Mouse (Mus musculus) gastrocnemius, adult 8-10 months (tissue): ENCODE data around the gene Spocd1. TPM values are rescaled to one million over a fixed set of nuclear protein-coding genes. Genes with fewer than 3 reads are reported as not detected.

Experiments
- DNase-seq, 2 experiments: peaks; one replicate each; pipeline ENCODE4 v3.0.0; 2022; ENCODE audit warnings: low spot score in 2 of 2
- total RNA-seq, 4 experiments: library from RNA; stranded (reverse); gene quantifications; 2 replicates each; pipeline ENCODE4 v1.2.4; 2022

The Spocd1 gene
- total RNA-seq, 4 experiments from 2014 or later = not detected

DNA sequence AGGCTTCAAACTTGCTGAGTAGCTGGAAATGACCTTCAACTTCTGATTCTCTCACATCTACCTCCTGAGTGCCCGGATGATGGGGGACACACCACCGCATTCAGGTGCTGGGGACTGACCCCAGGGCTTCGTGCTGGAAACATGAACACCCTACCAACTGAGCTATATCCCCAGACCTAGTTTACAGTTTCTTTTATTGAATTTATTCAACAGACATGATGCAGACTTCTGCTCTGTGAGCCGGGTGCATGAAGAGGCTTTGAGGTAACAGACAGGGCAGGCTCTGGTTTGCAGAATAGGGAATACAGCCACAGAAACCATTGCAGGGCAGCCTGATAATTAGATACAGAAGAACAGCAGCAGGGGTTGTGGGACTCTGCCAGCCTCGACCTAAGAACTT is 10.6 kb upstream of the Spocd1 start:
- DNase-seq = no peak

DNA sequence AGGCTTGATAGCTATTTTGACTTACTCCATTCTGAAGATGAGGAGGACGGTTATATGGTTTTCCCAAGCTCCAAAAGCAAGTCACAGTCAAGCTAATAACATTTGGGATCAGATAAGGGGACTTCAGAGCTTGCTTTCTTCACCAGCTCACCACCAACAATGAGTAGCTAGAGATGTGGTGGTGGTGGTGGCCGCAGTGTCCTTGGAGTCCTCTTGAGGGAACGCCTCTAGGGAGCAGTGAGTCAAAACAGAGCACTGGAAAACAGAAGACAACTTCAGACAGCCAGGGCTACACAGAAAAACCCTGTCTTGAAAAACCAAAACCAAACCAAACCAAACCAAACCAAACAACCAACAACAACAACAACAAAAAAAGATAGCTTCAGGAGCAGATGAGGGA is 10.1 kb upstream of the Spocd1 start:
- no peak for DNase-seq

DNA sequence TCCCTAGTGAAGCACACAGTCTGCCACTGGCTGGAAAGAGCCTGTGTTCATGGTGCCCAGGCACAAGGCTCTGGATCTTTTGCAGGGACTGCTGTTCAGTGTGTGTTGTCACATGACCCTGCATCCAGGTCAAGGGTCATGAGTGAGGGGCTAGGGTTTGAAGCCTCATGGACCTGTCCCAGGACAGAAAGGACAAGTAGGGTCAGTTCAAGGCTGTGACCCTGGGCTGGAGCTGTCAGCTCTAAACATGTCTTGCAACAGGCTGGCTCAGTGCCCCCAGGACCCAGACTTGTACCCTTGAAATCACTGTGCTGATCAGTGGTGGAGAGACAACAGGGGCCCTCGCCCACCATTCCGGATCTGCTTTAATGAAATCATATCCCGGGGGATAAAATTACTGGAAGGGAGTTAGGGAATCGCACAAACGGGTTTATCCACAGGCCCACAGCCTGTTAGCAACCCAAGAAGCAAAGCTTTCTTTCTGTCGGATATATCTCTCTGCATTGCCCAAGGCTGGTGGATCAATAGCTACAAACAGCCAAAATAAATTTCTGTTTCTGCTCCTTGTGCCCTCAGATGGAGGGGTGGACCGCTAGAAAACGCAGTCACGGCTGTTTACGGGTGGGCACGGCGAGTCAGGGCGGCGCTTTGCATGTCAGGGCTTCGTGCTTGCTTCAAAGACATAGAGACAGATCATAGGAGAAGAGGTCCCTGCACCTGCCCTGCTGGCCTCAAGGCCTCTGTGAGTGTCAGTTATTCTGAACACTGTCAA is 8.3 kb upstream of the Spocd1 start:
- no peak for DNase-seq

DNA sequence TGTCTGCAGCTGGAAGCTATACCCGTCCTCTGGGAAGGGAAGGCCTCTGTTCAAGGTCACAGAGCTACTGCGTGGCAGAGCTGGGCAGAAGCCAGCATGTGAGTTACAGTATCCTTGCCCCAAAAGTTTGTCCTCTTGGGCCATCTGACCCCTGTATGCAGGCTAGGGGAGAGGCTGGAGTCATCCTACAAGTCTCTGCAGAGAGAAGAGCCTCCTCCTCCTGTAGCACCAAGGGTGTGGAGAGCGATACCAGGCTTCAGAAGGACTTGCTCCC is 7.8 kb upstream of the Spocd1 start:
- DNase-seq = no peak

DNA sequence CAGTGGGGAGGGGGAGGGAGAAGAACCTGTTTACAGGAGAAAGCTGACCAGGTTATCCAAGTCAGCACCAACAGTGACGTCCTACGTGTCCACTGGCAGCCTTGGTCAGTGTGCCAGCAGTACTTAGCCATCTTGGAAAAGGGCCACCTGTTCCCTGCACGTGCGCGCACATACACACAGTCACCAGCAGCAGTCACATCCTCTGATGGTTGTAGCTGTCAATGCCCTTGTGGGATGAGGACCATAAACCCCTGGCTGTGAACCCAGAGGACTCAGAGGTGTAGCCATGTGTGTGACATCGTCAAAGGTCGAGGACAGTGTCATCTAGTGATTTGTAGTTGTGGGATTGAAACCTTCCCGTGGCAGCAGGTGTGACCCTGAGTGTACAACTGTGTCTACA is 4.9 kb upstream of the Spocd1 start:
- no peak for DNase-seq

DNA sequence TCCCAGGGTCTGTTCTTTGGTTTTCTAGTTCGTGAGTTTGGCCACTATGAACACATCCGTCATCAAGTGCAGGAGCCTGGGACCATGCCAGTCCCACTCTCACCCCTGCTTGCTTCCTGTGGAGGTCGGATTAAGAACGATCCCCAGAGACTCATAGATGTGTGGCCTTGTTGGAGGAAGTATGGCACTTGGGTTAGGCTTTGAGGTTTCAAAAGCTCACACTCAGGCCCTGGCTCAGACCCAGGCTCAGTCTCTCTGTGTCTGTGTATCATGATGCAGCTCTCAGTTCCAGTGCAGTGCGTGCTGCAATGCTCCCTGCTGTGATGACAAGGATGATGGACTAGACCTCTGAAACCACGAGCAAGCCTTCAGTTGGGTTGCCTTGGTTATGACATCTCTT is 4.4 kb upstream of the Spocd1 start:
- no peak for DNase-seq

DNA sequence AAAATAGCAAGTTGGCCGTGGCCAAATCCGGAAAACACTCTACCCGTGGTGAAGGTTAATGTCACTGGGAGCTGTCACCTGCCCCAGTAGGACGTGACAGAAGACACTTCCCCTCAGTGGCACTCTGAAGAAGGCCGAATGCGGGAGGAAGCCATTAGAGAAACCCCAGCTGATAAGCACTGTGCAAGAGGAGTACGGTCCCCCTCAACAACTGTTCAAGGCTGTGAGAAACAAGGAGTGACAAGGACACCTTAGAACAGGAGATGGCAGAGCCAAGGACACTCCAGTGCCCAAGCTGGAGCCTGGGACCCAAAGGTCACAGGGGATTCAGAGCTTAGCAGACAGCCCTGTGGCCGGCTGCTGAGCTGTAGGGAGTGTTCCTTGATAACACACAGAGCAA is 2.5 kb upstream of the Spocd1 start:
- peak; percentile 26 to 38 for DNase-seq

DNA sequence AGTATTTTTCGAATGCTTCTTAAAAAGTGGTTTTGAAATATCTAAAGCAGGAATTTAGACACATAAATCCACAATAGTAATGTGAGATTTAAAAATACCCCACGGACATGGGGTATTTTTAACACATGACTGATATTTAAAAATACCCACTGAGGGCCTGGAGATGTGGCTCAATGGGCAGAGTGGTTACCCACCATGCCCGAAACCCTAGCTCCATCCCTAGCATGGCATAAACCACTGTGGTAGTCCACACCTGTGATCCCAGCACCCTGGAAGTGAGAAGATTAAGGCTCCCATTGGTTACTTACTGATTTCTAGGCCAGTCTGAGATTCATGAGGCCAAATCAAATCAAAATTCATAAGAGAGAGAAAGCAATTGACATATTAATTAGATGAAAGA is 2.0 kb upstream of the Spocd1 start:
- DNase-seq = no peak

DNA sequence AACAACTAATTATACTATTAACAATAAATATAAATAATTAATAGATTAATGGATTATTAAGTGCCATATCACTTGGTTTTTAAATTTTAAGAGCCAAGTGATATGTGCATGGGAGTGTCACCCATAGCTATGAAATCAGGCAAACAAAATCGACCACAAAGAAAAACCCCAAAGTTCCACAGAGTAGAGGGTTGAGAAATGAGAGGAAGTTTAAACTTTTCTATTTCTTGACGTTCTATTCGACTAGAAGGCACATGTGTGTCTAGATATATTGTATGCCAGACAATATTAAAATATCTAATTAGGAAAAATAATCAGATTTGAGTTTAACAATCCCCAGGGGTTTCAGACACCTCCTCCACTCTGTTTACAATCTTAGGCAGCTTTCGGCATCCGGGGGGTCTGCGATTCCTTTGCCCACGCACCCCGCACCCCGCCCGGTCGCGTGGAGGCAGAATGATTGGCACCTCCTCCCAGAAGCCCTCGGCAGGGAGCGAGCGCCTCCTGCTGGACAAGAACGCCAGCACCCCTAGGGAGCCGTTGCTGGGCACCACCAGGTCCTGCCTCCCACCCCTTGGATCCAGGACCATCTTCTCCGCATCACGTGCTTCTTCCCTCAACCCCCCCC is 811 bp upstream of the Spocd1 start:
- peak; percentile 63 to 71 for DNase-seq

DNA sequence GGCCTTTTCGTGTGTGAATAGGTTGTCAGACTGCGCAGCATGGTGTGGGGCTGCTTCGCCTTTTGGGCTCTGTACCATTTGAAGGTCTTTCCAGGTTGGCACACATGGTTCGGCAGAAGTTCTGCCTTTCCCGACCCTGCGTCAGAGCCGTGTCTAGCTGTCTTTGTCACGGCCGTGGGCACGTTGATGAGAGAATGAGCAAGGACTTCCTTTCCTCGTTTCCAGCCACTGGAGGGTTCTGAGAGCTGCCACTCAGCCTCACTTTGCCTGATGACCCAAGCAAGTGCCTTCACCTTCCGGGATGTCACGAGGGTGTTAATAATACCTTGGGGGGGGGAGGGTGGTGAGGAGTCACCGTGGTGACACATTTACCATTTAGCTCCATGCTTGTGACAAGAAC is 4.6 kb downstream of the Spocd1 start:
- no peak for DNase-seq

DNA sequence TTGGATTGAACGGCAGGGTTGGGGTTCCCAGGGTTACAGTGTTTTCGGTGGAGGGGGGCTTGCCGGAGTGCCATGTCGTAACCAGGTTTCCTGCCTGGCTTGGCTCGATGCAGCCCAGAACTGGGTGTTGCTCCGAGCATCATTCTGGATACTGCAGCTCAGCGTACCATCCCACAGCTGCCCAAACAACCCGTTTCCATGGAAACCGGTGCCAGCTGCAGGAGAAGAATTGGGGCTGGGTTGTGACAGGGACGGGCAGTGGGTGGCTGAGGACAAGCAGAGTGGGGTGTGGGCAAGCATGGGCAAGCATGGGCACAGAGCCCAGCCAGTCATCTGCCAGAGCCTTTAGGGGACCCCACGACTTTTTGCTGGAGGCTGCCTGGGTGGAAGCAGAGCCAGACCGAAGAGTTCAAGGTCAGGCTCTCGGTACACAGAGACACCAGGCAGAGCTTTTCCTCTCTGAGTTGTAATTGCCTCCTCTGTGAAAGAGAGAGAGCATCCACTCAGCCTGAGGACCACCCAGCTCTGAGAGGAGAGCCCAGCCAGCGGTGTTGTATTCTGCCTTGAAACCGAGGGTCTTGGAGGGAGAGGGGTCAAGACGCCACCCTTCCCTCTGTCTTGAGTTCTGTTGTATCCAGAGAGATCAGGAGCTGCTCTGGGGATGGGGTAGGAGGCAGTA is 5.3 kb downstream of the Spocd1 start:
- no peak for DNase-seq

DNA sequence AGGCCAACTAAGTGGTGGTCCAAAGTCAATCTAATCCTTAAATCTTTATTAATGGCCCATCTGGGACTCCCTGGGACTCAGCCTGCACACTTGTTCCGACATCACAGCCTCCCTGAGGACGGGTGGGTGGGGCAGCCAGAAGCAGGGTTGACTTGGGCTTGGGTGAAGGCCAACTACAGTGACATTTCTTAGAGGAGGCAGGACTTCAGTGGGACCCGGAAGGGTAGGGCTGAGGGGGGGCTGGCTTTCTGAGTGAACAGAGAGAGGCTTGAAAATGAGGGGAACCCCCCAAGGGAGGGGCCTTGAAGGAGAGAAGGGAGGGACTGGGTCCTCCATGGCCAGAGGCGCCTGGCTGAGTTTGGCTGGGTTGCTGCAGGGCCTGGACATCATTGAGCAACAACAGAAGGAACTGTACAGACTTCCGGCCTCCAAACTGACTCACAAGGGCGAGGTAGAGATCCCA is 22.3 kb downstream of the Spocd1 start:
- peak; percentile 58 to 61 for DNase-seq

DNA sequence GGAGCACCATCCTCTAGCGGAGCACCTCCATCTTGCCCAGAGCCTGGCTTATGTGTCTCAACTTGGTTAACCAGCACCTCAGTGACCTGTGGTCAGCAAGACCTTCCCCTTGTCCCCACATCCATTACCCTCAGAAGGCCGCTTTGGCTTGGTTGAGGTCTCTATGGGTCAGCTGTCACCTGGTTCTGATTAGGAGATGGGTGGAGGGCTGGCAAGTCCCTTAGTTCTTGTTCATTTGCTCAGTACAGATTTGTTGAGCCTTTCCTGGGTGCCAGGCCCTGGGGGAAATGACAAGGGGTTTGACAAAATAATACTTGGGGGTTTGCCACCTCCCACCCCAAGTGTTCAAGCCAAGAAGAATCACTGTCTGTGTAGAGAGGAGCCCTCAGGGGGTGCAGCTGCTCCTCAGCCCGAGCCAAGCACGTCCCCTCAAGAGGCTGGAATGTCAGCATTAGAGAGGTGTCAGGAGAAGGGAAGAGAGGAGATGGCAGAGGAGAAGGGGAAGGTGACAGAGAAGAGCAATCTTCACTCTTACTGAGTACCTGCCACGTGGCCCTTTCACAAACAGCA is 23.3 kb downstream of the Spocd1 start:
- no peak for DNase-seq

DNA sequence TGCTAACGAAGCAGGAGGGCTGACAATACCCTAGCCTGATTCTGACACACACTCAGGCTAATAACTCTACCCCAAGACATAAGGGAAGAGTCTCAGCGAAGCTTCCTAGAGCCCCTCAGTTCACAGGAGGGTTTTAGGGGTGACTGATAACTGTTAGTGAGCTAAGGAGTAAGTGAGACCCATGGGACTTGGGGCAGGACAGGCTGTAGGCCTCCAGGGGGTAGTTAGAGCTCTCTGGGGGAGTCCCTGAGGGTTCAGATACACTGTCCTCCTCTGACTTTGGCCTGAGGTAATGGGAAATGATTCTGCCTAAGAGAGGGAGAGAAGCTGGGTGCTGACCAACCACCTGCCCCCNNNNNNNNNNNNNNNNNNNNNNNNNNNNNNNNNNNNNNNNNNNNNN is 25.5 kb downstream of the Spocd1 start:
- no peak for DNase-seq

DNA sequence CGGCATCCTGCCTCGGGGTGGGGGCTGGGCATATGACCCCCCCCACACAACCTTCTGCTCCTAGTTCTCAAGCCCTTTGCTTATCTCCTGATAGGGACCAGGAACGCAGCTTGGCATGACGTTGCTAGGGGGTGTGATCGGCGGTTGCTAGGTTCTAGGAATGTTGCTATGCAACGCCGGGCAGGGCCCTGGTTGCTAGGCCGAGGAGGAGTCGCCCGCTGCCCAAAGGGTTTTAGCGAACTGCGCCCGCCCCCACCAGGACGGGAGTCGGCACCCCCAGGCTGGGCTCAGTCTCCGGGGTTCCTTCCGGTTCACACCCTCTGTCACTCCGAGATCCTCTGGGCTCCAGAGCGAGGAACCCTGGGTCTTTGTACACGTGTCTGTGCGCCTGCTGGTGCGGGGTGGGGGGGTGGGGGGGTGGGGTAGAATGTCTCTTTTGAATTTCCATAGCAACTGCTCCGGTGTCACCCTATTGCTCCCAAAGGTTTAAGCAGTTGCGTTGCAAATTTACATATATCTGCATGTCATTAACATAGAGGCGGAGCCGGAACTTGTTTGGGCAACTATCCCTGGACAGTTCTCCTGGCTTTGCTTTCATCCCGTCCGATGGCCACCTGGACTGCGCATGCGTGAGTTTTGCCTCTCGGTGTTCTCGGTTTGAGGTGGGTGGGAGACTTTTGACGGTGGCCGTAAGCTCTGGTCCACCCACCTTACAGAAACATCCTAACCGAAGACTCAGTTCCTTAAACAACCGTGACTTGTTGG is 31.3 kb downstream of the Spocd1 start:
- no peak for DNase-seq

DNA sequence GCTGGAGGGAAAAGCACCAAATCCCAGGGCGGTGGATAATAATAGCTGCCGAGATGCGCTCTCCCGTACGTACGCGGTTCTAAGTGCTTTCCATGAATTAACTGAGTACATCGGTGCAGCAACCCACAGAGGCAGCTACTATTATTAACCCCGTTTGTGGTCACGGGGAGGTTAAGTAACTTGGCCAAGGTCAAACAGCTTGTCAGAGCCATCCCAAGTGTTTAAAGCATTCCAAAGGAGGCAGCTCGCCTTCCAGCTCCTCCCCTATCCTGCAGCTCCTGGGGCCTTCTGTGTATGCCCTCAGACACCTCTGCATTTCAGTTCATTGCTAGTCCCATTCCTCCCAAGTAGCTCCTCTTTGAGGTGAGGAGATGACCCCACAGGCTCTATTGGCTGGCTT is 36.2 kb downstream of the Spocd1 start:
- no peak for DNase-seq

DNA sequence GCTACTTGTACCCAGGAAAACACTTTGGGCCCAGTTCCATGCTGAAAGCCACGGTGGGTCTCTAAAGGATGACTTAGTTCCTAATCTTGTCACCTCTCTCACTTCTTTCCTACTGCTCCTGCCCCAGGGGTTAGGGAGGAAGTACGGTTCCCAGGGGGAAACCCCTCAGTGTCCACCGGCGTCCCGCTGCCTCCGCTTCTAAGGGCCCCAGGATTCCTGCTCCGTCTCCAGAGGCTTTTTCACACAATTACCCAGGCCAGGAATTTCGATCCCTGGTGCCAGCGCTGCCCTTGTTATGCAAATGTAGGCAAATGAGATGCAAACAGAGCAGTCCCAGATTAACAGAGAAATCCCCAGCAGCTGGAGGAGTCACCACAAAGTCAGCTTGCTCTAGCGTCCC is 37.2 kb downstream of the Spocd1 start:
- DNase-seq = no peak

DNA sequence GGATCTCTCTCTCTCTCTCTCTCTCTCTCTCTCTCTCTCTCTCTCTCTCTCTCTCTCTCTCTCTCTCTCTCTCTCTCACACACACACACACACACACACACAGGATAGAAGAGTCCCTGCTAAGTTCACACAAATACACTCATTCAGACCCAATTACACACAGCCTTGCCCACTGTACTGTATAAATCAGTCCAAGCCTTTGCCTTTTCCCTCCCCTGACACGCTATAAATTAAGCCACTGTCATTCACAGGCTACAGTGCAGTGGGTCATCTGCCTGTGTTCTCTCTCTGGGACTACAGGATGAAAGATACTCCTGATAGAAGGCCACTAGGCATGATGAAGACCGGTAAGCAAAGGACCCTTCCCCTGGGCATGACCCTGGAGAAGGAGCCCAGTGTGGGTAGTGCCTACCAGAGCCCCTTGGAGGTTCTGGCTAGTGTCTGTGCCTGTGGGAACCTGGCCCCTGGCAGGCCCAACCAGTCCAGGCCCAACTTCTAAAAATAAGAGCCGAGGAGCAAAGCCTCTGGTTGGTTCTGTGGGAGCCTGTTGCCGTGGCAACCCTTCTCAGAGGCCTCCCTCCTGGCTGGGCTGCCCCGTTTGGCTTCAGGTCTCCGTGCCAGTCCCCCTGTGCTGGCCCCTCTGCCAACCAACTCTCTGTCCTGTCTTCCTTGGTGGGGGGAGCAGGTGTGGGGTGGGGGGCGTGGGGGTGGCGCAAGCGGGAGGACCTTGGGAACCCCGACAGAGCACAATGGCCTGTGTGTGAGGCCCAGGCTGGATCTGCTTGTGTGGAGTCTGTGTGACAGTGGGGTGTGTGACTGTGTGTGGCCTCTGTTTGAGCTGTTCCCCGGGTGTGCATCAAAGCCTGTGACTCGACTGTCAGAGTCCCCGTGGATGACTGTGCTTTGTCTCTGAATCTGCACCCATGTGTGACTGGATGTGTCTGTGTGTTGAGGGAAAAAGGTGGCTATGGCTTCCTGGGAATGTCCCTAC is 38.3 kb downstream of the Spocd1 start:
- no peak for DNase-seq

DNA sequence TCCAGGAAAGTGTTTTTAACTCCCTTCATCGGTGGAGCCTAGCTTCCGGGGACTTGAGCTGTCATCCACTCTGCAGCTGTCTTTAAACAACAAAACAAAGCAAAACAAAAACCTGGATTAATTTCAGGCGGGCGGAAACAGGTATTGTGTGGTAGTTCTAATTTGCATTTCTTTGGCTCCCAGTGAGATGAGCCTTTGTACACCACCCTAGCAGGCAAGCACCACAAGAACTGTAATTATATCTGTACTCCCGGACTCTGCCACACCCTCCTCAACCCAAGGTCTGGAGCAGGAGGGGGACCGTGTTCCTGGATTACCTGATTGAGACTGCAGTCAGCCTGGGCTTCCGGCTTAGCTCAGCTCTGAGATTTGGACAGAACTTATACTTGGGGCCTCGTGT is 41.1 kb downstream of the Spocd1 start:
- no peak for DNase-seq

DNA sequence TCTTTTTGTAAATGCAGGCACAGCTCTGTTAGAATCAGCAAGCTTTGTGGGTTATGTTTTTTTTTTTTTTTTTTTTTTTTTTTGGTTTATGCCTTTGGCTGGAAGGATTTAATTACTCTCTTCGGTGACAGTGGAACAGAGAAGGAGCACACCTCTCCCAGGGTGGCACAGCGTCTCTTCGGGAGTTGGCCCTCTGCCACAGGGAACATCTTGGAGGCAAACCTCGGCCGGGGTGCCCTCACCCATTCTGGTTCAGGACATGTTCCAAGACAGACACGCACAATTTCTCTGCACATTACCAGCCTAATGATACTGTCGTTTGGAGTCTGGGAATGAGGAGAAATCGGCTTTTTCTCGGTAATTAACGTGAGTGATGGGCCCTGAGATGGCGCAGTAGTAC is 41.8 kb downstream of the Spocd1 start:
- no peak for DNase-seq

DNA sequence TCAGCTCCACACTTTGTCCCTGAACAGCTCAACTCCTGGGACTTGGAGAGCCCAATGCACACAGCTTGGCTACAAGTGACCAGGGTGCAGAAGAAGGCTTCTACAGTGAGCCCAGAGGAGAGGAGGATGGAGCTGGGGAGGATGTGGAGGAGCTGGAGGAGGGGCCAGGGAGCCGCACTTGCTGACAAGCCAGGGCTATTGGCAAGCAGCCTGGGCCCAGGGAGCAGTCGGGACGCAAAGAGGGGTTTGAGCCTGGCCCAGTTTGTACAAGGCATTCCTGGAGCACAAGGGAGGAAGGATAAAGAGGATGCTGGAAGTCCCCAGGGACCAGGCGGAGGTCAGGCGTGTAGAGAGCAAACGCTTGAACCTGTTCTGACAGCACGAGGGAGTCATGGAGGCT is 42.9 kb downstream of the Spocd1 start:
- no peak for DNase-seq
